Mouse (Mus musculus) gastrocnemius, postnatal 36 days (tissue): ENCODE results near the gene Tspan12. TPM values are rescaled to one million over a fixed set of nuclear protein-coding genes. Genes with fewer than 3 reads are reported as not detected.
A peak's percentile ranks its signal among the peaks of the same experiment; 100 is the strongest.

Source experiments
- DNase-seq, 2 experiments: peaks; one replicate each; pipeline ENCODE4 v3.0.0; 2022
- intact Hi-C: fragments of 180-260 bp; cut with DNase I; formaldehyde crosslinking; loops from one replicate; pipeline ENCODE4 v1.15.1; 2025
- total RNA-seq, 2 experiments: library from RNA; stranded (reverse); gene quantifications; 2 replicates each; pipeline ENCODE4 v1.2.3; 2021

Tspan12 gene
- total RNA-seq, 2 experiments from 2014 or later, result 12.5 to 13.4 TPM

DNA sequence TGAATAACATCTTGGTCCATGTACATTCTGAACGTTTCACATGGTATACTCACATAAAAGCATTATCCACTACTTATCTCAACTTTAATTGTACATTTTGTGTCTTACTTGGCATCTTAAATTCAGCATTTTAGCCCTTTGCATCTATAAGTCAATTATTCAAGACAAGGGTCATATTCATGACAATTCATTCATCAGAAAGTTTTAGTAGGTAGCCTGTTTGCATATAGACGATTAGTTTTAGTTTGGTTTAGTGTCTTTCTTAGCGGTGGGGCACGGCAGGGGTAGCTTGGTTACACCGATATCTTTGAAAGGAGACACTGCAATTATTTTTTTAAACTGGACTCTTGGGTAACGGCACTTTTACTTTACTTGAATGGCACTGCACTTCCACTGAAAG lies 21.4 kb downstream of the Tspan12 start:
- DNase-seq, result no peak
- intact Hi-C loops, result no loop called here

DNA sequence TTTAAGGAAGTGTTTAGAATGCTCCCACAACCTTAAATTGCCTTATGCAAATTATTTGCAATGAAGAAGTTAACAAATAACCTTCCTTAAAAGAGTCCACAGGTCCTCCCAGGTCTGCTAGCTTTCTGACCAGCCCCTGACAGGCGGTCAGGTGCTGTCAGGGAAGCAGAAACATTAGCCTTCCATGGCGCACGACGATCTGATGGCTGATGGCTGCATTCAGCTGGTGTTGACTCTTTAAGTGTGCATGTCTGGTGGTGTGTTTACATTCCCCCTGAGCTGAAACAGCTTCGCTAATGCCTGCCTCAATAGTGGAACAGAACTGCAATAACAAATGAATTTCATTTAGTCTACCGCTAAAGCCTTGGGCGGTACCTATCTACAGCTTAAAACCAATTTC lies 22.4 kb downstream of the Tspan12 start:
- intact Hi-C loops, result no loop called here

DNA sequence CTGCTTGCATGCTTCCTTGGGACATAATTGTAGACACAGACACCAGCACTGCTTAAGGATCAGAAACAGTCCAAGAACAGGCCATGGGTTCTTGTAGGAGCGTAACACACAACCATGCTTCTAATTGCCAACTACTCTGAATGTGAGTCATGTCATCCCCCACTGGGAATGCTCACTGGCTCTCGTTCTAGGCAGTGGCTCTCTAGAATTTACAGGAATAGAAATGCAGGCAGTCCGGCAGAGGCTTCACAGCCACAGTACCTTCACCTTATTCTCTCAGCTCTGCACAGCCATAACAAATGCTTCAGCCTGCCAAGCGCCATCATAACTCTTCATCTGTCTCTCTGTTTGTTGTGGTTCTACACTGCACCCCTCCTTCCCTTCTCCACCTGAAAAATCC lies 23.9 kb downstream of the Tspan12 start:
- no peak for DNase-seq

More for the DNA sequence above, 22.4 kb downstream of the Tspan12 start:
- no peak for DNase-seq

DNA sequence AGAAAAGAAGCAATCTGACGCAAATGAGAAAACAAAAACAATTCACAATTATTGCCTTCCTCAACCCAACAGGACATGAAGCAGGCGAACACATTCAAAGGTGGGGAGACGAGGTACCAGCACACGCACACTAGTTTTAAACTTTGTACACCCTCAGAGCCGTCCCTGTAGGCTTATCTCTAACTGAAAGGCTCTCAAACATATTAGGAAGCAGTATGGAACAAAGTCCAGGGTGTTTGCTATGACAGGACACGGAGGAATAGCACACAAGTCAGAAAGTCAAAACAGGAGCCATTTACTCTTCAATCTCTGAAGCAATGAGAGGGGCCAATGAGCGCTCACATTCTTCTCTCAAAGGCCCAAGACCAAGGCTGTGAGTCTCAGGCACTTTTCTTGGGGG lies 24.3 kb downstream of the Tspan12 start:
- DNase-seq, result no peak
- intact Hi-C loops, result no loop called here

More for the DNA sequence above, 23.9 kb downstream of the Tspan12 start:
- intact Hi-C loops, result no loop called here

DNA sequence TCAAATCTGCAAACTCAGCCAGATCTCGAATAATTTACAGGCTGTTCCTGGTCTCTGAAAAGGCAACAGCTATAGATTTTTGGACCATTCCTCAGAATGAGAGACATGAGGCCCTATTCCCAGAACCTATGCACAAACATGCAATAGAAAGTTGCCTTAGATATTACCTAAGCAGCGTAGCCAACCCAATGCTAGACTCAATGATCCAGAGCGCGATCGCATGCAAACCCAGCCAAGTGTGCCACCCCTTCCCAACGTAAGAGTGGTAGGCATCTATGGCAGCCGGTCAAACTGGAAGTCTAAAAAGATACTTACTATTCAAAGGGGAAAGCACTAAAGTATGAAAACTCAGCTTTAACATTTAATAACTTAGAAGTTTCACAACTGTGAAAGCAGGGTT lies 28.6 kb downstream of the Tspan12 start:
- no peak for DNase-seq
- intact Hi-C loops, result no loop called here

DNA sequence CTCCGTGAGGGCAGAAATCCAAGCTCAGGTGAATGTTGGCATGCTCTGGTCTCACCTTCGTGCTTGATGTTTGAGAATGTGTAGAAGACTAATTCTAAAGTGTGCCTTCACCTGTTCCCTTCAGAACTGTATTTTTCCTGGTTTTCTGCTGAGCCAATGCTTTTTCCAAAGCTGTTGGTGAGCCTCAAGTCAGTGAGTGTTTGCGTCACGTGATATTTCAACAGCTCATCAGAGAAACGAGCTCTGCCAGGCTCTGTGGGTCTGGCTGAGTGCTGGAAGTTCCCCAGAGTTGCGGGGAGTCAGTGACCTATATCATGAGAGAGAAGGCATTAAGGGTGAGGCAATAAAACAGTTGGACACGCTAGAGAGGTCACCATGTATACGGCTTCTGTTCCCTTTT lies 29.0 kb downstream of the Tspan12 start:
- intact Hi-C loops, result no loop called here
- no peak for DNase-seq

DNA sequence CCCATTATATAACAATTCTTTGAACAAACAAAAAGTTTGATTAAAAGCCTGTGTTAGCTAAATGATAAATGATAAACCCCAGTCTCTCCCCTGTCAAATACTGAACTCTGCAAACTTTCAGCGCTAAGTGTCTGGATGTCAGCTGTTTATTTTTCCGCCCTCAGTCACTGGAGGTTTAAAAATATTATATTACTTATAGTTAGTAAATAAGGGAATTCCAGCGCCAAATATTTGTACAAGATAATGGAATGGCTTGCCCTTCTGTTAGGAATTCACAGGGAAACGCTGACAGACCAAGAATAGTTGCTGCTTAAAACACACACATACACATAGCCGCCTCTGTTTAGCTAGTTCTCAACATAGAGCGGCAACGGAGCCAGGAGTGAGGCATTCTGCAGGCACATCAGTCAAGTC lies 29.6 kb downstream of the Tspan12 start:
- intact Hi-C loops, result no loop called here
- DNase-seq, result no peak

DNA sequence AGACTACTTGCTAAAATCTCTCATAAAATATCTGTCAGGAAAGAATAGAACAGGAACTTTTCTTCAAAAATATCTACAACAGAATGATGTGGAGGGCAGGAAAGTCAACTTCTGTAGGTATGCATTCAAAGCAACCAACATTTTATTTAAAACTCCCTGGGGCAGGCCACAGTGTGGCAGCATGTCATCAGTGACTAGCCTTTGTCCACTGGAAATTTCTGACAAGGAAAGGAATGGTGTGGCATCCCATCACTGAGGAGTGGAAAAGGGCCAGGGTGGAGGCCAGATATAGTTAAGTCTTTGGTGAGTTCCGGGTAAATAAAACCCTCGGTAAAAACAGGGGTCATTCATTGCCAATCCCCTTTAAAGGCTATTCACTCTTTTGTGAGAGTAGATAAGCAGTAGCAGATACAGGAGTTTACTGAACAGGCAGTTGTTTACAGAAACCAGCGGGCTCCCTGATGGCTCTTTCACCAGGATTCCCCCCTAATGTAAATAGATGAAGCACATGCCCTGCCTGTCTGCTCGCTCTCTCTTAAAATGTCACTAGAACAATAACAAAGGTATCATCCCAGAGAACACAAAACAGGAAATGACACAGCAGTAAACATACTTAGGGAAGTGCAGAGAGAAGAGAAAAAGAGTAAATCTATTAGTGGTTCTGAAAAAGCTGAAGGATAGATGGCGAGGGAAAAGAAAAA lies 34.1 kb downstream of the Tspan12 start:
- intact Hi-C loops, result no loop called here
- DNase-seq, result no peak

DNA sequence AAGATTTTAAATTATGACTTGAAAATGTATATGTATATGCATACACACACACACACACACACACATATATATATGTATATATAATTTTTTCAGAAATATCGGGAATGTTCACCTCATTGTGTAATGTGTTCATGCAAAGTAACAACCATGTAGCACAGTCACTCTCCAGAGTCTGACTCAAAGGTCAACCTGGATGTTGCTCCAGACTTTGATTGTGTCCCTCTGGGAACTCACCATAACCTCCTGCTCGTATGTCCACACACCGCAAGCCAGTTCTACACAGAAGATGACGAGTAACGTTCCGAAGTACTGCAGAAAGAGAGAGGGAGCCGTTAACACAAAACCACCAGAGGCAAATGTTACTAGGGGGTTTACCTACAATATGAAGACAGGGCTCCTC lies 46.3 kb downstream of the Tspan12 start:
- DNase-seq, result no peak
- intact Hi-C loops, result no loop called here

DNA sequence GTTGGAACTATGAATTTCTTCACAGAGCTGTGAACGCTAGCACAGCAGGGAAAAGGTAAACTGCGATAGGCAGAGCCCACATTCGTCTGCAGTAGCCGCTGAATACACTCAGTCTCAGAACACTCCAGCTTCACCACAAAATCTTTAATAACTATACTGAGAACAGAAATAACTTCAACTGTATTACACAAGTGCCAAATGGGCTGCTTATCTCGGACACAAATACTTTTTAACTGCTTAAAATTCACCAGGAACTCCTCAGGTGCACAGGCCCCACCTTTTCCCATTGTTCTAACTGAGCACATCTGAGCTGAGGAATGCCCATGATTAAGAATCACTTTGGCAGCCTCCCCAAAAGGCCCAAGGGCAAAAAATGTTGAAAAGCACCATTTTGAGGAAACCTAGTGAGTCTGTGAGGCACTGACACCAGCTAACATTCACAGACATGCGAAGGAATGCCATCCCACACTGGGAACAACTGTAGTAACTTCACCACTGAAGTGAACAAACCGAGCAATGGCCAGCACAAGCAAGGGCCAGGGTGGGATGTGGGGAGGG lies 47.2 kb downstream of the Tspan12 start:
- no peak for DNase-seq
- intact Hi-C loops, result no loop called here

DNA sequence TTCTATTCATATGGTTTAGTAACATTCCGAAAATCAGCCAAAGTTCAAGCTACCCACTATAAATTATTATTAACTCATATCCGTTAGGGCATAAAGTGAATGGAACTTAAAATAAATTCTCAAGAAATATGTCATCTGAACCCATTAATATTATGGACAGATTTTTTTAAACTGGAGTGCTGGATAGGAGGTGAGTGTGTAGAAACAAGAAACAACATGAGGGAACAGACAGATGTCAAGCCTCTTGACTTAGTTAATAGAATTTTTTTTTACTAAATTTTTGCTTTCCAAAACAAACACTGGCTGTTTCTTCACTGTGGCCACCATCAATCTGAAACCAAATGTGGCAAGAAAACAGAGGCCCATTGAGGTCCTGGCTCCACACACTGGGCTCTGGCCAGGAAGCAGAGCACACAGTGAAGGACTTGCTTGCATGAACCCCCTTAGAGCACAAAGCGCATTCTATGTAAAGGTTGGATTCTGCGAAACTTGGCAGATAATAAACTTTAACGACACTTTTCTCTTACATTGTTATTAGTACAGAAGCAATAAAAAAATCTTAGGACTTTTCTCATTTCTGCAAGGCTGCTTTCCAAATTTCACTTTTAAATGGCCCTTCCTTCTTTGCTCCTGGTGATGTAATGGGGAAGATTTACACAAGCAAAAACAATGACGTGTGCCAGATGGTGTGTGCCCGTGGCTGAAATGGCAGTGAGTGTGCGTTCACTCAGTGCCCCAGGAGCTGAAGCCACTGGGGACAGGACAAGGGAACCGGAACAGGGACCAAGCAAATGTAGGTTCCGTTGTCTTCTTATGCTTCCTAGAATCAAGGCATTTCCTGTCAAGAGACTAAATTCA lies 48.6 kb downstream of the Tspan12 start:
- no peak for DNase-seq

DNA sequence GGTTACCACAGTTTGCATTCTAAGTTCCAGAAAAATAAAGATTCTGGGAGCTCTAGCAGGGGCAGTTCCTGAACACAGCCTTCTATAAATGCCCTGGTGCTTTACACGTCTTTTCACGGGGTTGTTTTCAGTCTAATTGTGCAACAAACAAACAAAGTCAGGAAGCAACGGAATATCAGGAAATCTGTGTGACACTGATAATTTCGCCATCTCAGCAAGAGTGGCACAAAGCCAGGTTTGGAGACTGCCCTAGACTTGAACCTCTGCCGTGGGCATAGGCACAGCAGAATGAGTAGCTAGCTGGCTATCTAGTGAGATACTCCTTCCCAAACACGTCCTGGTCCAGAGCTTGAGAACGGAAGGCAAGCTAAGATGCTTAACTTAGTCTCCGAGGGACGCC lies 53.7 kb downstream of the Tspan12 start:
- DNase-seq, result no peak
- intact Hi-C loops, result loop anchor here (10.0 kb wide), 1 partner anchor 146 kb away; the partner anchor contains the start of gene Ing3

More for the DNA sequence above, 48.6 kb downstream of the Tspan12 start:
- intact Hi-C loops, result no loop called here

DNA sequence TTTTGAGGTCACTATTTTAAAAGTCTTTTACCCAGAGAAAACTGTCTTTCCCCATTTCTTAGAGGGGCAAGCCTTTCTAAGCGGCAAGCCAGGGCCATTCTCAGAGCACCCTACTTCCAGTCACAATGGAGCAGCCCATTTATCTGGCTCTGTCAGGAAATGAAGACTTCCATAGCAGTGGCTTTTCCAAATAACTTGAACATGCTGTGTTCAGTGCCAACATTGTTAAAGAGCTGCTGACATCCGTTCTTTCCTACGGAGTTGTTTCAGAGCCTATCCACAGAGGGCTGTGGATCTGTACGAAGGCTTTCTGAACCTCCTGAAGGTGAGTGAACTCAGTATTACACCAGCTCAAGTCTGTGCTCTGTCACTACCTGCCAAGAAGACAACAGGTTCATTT lies 55.2 kb downstream of the Tspan12 start:
- intact Hi-C loops, result loop anchor here (10.0 kb wide), 1 partner anchor 148 kb away; the partner anchor contains the start of gene Ing3
- no peak for DNase-seq

DNA sequence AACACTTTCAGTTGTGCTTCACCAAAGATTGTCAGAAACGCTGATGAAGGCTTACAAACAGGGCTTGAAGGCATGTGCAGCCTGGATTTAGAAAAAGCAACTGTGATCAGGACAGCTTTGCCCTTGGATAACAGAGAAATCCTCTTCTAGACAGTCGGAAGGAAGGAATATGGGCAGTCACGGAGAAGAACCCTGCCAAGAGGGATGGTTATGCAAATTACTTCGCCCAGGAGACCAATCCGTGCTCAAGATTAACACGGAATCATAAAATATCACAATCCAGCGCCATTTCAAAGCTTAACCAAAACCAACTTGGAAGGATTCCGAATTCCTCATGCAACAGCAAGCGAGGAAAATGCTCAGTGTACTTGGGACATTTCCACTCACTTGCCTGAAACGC lies 55.9 kb downstream of the Tspan12 start:
- intact Hi-C loops, result loop anchor here (10.0 kb wide), 1 partner anchor 148 kb away; the partner anchor contains the start of gene Ing3
- no peak for DNase-seq

DNA sequence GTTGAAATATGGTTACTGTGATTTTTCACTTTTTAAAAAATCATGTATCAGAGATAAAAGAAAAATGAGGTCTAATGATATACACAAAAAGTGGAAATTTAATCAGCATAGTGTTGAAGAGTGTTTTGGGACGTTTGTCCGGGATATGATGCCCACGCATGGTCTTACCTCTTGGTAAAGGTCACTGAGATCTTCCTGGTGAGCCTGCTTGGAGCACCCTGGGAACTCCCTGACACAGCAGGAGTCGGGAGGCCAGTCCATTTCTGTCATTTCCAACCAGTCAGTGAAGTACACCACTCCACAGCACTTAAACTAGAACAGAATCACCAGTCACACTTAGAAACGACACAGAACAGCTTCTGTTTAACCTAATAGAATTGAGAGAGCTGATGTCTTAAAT lies 56.9 kb downstream of the Tspan12 start:
- DNase-seq, result no peak
- intact Hi-C loops, result loop anchor here (10.0 kb wide), 1 partner anchor 149 kb away; the partner anchor contains the start of gene Ing3

DNA sequence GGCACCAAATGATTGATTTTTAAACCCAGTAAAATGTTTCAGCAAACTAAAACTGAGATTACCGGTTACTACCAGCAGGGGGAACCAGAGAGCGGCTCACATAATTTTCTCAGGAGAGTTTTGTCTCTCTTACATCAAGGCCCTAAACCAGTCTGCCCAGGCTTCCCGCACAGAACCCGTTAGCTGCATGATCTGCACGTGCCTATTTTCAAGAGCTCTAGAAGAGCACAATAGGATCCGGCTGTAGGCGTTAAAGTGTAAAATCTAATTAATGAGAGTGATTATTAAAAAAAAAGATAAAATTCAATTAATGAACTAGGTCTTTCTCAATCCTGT lies 57.3 kb downstream of the Tspan12 start:
- peak; percentile 22 to 30 for DNase-seq
- intact Hi-C loops, result loop anchor here (10.0 kb wide), 1 partner anchor 150 kb away; the partner anchor contains the start of gene Ing3

DNA sequence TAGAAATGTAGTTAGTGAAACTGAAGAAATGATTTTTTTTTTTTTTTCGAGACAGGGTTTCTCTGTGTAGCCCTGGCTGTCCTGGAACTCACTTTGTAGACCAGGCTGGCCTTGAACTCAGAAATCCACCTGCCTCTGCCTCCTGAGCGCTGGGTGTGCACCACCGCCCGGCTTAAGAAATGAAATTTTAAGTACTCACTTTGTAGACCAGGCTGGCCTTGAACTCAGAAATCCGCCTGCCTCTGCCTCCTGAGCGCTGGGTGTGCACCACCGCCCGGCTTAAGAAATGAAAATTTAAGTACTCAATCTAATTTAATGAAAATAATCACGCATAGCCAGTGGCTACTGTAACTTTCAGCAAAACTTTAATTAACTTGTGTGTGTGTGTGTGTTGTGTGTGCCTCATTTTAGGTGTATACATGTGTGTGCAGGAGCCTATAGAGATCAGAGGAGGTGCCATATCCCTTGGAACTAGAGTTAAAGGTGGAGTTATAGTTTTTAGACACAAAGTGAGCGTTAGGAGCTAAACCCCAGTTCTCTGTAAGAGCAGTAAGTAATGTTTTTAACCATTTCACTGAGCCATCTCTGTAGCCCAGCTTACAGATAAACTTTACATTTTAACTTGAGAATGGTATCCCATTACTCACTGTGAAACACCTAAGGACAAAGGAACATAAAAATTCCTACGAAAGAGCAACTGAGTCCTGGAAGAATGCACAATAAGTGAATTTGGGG lies 57.8 kb downstream of the Tspan12 start:
- no peak for DNase-seq
- intact Hi-C loops, result loop anchor here (5.0 to 10.0 kb wide), 2 partner anchors 150 to 303 kb away; partner anchors contain the start of gene Ing3

DNA sequence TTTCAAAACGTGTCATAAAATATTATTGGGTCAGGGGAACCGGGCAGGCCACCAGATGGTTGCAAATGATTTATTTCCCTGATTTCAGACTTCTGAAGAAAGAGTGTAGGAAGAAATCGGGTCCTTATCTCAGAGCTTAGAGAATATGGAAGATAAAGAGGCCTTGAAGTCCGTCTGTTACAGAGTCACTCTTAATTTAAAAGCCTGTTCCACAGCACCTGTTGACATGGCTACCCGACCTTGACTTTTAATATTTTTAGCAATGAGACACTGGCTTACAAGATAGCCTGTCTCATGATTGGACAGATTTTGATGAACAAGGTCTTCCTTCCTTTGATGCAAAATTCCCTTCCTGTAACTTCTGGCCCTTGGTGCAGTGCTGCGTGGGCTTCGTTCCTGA lies 61.0 kb downstream of the Tspan12 start:
- DNase-seq, result no peak
- intact Hi-C loops, result loop anchor here (5.0 to 10.0 kb wide), 2 partner anchors 153 to 306 kb away; partner anchors contain the start of gene Ing3

DNA sequence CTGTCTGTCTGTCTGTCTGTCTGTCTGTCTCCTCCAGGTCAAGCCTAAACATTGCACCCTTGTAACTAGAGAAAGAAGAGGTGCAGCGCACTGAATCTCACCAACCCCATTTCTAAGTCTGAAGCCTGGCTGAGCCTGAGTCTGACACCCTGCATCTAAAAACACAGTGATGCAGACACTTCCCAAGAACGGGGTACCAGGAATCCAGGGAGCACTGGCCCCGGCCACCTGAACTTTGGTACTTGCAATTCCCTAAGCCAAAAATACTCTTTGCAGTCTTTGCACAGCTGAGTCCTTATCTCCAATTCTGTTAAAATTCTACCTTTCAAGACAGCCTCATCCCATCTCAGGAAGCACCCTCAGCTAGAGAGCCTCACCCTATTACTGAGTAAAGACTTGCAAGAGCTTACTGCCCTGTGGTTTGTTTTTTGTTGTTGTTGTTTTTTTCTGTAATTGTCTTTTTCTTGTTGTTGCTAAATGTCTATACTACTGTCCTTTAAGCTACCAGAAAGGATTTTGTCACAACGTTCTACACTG lies 61.7 kb downstream of the Tspan12 start:
- intact Hi-C loops, result loop anchor here (5.0 to 10.0 kb wide), 2 partner anchors 154 to 307 kb away; partner anchors contain the start of gene Ing3

DNA sequence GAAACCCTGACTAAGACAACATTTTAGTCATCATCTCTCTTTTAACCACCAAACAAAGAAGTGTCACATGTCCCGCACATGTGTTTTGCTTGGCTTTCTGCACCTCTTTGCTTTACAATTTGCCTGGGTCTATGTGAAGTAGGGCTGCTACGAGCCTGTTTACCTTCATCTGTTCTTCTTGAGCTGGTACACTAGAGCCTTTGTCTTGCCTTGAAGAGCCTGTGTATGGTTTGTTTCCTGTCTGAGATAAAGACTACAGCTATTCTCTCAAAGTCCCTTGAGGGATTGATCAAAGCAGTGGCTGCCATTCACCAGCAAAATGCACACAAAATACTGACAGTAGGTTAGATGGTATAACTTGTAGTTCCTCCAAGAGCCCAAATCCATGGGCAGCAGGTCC lies 62.3 kb downstream of the Tspan12 start:
- intact Hi-C loops, result loop anchor here (5.0 to 10.0 kb wide), 2 partner anchors 155 to 307 kb away; partner anchors contain the start of gene Ing3
- no peak for DNase-seq

More for the DNA sequence above, 61.7 kb downstream of the Tspan12 start:
- no peak for DNase-seq
